Mouse (Mus musculus): ENCODE measurements around the gene Hbs1l. TPM values are rescaled to one million over a fixed set of nuclear protein-coding genes. Genes with fewer than 3 reads are reported as not detected.

Gene Hbs1l
- polyA plus RNA-seq (2014; fragmentation: Nextera tagmentation; extraction: Ambion mirVana), result 142 and 154 TPM in 2 replicates

- DNase-seq (ENCODE audit: low spot score, missing footprints) (peak; percentile 99), ATAC-seq (ENCODE audit: low FRiP score) (peak; percentile 97)
Observed at GRCm38 (mm10) chr10:21295759-21296621, at the start of gene Hbs1l. Gene Hbs1l (plus strand): TSS chr10:21295979.

DNA sequence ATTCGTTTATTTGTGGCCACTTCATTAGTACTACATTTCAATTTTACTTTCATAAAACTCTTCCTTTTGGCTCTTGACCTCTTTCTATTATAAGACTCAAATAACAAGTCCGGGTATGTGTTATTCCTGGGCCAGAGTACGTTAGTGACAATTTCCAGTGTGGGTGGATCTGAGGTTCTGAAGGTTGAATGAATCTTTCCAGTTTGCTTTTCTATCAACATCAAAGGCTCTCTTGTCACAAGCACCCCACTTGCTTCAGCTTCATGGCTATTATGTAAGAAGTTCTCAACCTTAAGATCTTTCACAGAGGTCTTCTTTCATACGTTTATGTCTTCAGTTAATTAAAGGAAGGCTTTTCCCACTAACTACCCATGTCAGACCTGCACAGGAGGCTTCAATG is 47.2 kb upstream of the Hbs1l start:
- Histone ChIP-seq H3K4me3 (ENCODE audit: low read depth, low read length) (no peak overlapping the region), H3K4me1 (ENCODE audit: control insufficient read depth, insufficient read depth, low read length) (no peaks in the 10 kb centered on the region), H3K4me2 (no peak overlapping the region), H3K9me3 (ENCODE audit: control insufficient read depth, low read length) (no peaks in the 10 kb centered on the region), H3K9ac (ENCODE audit: low read length) (no peak overlapping the region), H3K27me3 (ENCODE audit: control insufficient read depth, insufficient read depth, low read length) (no peaks in the 10 kb centered on the region), H3K27ac (ENCODE audit: low read depth, low read length) (no peak overlapping the region), H3K36me3 (ENCODE audit: control insufficient read depth, insufficient read depth, low read length) (no peaks in the 10 kb centered on the region)
- 83% methylated on average over 4 of the region's 4 CpGs for WGBS
- ATAC-seq (ENCODE audit: low FRiP score) (no peak), DNase-seq (ENCODE audit: low spot score, missing footprints) (no peak)

More at GRCm38 (mm10) chr10:21295759-21296621, at the start of gene Hbs1l:
- Histone ChIP-seq H3K27me3 (ENCODE audit: control insufficient read depth, insufficient read depth, low read length) (no peaks in the 10 kb centered on the region), H3K4me1 (ENCODE audit: control insufficient read depth, insufficient read depth, low read length) (peaks cover 8% of the 10 kb centered on the region), H3K36me3 (ENCODE audit: control insufficient read depth, insufficient read depth, low read length) (peaks cover 2% of the 10 kb centered on the region; the same call in 1 of the 2 replicates), H3K27ac (ENCODE audit: low read depth, low read length) (no peak within 1 kb of the TSS), H3K9me3 (ENCODE audit: control insufficient read depth, low read length) (no peaks in the 10 kb centered on the region), H3K9ac (ENCODE audit: low read length) (peak within 1 kb of the TSS; percentile 92), H3K4me3 (ENCODE audit: low read depth, low read length) (peak within 1 kb of the TSS; percentile 94), H3K4me2 (peak within 1 kb of the TSS; percentile 78)
- WGBS, result under 1% methylated on average over 75 of the region's 81 CpGs

- no peak overlapping the region for H3K9ac ChIP-seq (ENCODE audit: low read length)
- no peak overlapping the region for H3K4me2 ChIP-seq
- no peaks in the 10 kb centered on the region for H3K27me3 ChIP-seq (ENCODE audit: control insufficient read depth, insufficient read depth, low read length)
- no peaks in the 10 kb centered on the region for H3K36me3 ChIP-seq (ENCODE audit: control insufficient read depth, insufficient read depth, low read length)
- 60% methylated on average over 15 of the region's 15 CpGs for WGBS
- no peak overlapping the region for H3K27ac ChIP-seq (ENCODE audit: low read depth, low read length)
- no peaks in the 10 kb centered on the region for H3K4me1 ChIP-seq (ENCODE audit: control insufficient read depth, insufficient read depth, low read length)
- H3K4me3 ChIP-seq (ENCODE audit: low read depth, low read length), result no peak overlapping the region
- no peaks in the 10 kb centered on the region for H3K9me3 ChIP-seq (ENCODE audit: control insufficient read depth, low read length)
- ATAC-seq (ENCODE audit: low FRiP score) (no peak), DNase-seq (ENCODE audit: low spot score, missing footprints) (no peak)
Observed at GRCm38 (mm10) chr10:21251881-21252534, 43.8 kb upstream of the Hbs1l start.

- no peak overlapping the region for H3K9ac ChIP-seq (ENCODE audit: low read length)
- no peak overlapping the region for H3K27ac ChIP-seq (ENCODE audit: low read depth, low read length)
- H3K27me3 ChIP-seq (ENCODE audit: control insufficient read depth, insufficient read depth, low read length), result no peaks in the 10 kb centered on the region
- H3K4me1 ChIP-seq (ENCODE audit: control insufficient read depth, insufficient read depth, low read length), result no peaks in the 10 kb centered on the region
- H3K4me3 ChIP-seq (ENCODE audit: low read depth, low read length), result no peak overlapping the region
- no peak for DNase-seq (ENCODE audit: low spot score, missing footprints)
- no peak overlapping the region for H3K4me2 ChIP-seq
- no peaks in the 10 kb centered on the region for H3K36me3 ChIP-seq (ENCODE audit: control insufficient read depth, insufficient read depth, low read length)
- WGBS, result 88% methylated on average over 4 of the region's 4 CpGs
- ATAC-seq (ENCODE audit: low FRiP score), result no peak
- H3K9me3 ChIP-seq (ENCODE audit: control insufficient read depth, low read length), result no peaks in the 10 kb centered on the region
Observed at GRCm38 (mm10) chr10:21252800-21253199, 43.0 kb upstream of the Hbs1l start.

- WGBS, result 87% methylated on average over 12 of the region's 12 CpGs
- no peak for DNase-seq (ENCODE audit: low spot score, missing footprints)
Observed at GRCm38 (mm10) chr10:21254266-21255140, 41.3 kb upstream of the Hbs1l start.

GRCm38 (mm10) chr10:21257244-21257643 is 38.5 kb upstream of the Hbs1l start:
- H3K27ac ChIP-seq (ENCODE audit: low read depth, low read length), result no peak overlapping the region
- DNase-seq (ENCODE audit: low spot score, missing footprints) (no peak), ATAC-seq (ENCODE audit: low FRiP score) (no peak)
- no peak overlapping the region for H3K4me2 ChIP-seq
- H3K9me3 ChIP-seq (ENCODE audit: control insufficient read depth, low read length), result no peaks in the 10 kb centered on the region
- H3K4me1 ChIP-seq (ENCODE audit: control insufficient read depth, insufficient read depth, low read length), result no peaks in the 10 kb centered on the region
- no peak overlapping the region for H3K9ac ChIP-seq (ENCODE audit: low read length)
- 72% methylated on average over 5 of the region's 5 CpGs for WGBS
- H3K27me3 ChIP-seq (ENCODE audit: control insufficient read depth, insufficient read depth, low read length), result no peaks in the 10 kb centered on the region
- H3K4me3 ChIP-seq (ENCODE audit: low read depth, low read length), result no peak overlapping the region
- no peaks in the 10 kb centered on the region for H3K36me3 ChIP-seq (ENCODE audit: control insufficient read depth, insufficient read depth, low read length)

More at GRCm38 (mm10) chr10:21254266-21255140, 41.3 kb upstream of the Hbs1l start:
- no peak for ATAC-seq (ENCODE audit: low FRiP score)
- H3K4me2 ChIP-seq, result no peak overlapping the region
- no peaks in the 10 kb centered on the region for H3K27me3 ChIP-seq (ENCODE audit: control insufficient read depth, insufficient read depth, low read length)
- no peak overlapping the region for H3K27ac ChIP-seq (ENCODE audit: low read depth, low read length)
- H3K9me3 ChIP-seq (ENCODE audit: control insufficient read depth, low read length), result no peaks in the 10 kb centered on the region
- H3K36me3 ChIP-seq (ENCODE audit: control insufficient read depth, insufficient read depth, low read length), result no peaks in the 10 kb centered on the region
- no peaks in the 10 kb centered on the region for H3K4me1 ChIP-seq (ENCODE audit: control insufficient read depth, insufficient read depth, low read length)
- H3K4me3 ChIP-seq (ENCODE audit: low read depth, low read length), result no peak overlapping the region
- H3K9ac ChIP-seq (ENCODE audit: low read length), result no peak overlapping the region

GRCm38 (mm10) chr10:21259649-21260048 is 36.1 kb upstream of the Hbs1l start:
- DNase-seq (ENCODE audit: low spot score, missing footprints), result no peak
- Histone ChIP-seq H3K9me3 (ENCODE audit: control insufficient read depth, low read length) (no peaks in the 10 kb centered on the region), H3K4me2 (no peak overlapping the region), H3K27me3 (ENCODE audit: control insufficient read depth, insufficient read depth, low read length) (no peaks in the 10 kb centered on the region), H3K4me3 (ENCODE audit: low read depth, low read length) (no peak overlapping the region), H3K4me1 (ENCODE audit: control insufficient read depth, insufficient read depth, low read length) (no peaks in the 10 kb centered on the region), H3K9ac (ENCODE audit: low read length) (no peak overlapping the region), H3K36me3 (ENCODE audit: control insufficient read depth, insufficient read depth, low read length) (no peaks in the 10 kb centered on the region), H3K27ac (ENCODE audit: low read depth, low read length) (no peak overlapping the region)
- ATAC-seq (ENCODE audit: low FRiP score), result no peak
- 73% methylated on average over 2 of the region's 2 CpGs for WGBS

- Histone ChIP-seq H3K4me2 (no peak overlapping the region), H3K27ac (ENCODE audit: low read depth, low read length) (no peak overlapping the region), H3K9ac (ENCODE audit: low read length) (no peak overlapping the region), H3K4me3 (ENCODE audit: low read depth, low read length) (no peak overlapping the region), H3K4me1 (ENCODE audit: control insufficient read depth, insufficient read depth, low read length) (0 out of 2 replicates have a peak, but pooled peaks cover 2% of the 10 kb centered on the region), H3K36me3 (ENCODE audit: control insufficient read depth, insufficient read depth, low read length) (no peaks in the 10 kb centered on the region), H3K9me3 (ENCODE audit: control insufficient read depth, low read length) (no peaks in the 10 kb centered on the region), H3K27me3 (ENCODE audit: control insufficient read depth, insufficient read depth, low read length) (no peaks in the 10 kb centered on the region)
- no peak for DNase-seq (ENCODE audit: low spot score, missing footprints)
- ATAC-seq (ENCODE audit: low FRiP score), result no peak
- WGBS, result 66% methylated on average over 11 of the region's 11 CpGs
Observed at GRCm38 (mm10) chr10:21265188-21265587, 30.6 kb upstream of the Hbs1l start.

All from midbrain, embryonic 11.5 days (tissue).